Mouse (Mus musculus): ENCODE measurements around the gene Nrxn1.

GRCm38 (mm10) chr17:90892327-90893259 is 200.3 kb downstream of the Nrxn1 start:
- TF ChIP-seq CTCF (IDR thresholded peaks at IDR 0.05; ENCODE audit: low read depth, low read length) (no peak), GATA2 (IDR thresholded peaks at IDR 0.05; ENCODE audit: borderline replicate concordance, low read depth, low read length) (no peak), TAL1 (conservative IDR thresholded peaks at IDR 0.05; ENCODE audit: low read depth, low read length) (no peak)

All from G1E (cell line).